Mouse (Mus musculus) liver (tissue): ENCODE measurements at regions not wholly inside any gene's neighbourhood (a gene's known extent, or its start where the extent isn't known, plus 50 kb on each side); places are given as distances from the start of the nearest gene placed in this dataset.
"Not testable (repeated sequence)": the region's sequence is repeated elsewhere in the genome, so short reads cannot be mapped to it uniquely, and the experiment has no call there.

ENCODE experiments used
- DNase-seq: peaks from one replicate; pipeline ENCODE4 v3.0.0-alpha.2; 2020; ENCODE audit warnings: mixed read lengths

DNA sequence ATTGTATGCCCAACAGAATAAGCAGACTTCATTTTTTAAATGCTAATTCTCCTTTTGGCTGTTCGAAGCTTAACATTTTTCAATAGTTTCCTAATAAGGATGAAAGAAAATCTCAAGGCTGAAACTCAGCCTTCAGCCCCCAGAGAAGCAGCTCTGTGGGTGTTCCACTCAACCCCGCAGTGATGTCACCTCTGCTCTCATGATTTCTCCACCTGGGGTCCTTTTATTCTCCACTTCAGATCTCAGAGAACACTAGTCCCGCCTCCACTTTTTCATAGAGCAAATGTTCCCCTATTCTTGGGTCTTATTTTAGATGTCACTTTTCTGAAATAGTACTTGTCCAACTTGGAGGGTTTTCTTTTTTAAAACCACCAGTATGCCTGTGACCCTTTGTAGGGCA lies 567.3 kb downstream of the Cntn3 start:
- DNase-seq, result no peak

DNA sequence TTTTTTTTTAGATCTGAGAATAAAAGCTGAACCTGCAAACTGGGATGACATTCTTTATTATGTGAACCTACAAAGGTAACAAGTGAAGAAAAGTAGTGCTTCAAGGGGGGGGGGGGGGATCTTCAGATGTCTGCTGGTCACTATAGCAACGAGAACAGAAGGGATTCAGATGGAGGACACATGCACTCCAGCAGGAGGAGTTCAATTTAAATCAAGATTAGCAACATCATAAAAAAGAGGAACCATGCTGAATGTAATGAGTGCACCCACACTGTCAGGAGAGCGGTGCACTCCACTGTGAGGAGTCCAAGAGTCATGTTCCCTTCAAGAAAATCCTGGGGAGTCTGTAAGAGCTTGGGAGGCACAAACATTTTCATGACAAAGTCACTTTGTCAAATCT lies 574.7 kb downstream of the Cntn3 start:
- no peak for DNase-seq

DNA sequence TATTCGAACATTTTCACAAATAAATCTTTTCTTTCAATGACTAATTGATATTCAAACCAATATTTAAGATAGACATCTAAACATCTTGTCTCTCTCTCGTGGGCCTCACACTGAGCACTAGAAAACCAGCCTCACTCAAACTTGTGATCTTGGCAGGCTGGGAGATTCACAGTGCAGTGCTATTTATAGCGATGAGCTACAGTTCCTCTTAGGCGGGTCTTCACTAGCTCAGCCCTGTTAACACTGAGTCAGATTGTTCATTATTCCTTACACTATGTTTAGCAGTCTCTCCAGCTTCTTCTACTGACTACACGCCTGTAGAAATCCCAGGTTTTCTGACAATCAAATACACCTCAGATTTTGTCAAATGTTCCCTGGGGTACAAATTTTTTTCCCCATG lies 575.3 kb downstream of the Cntn3 start:
- no peak for DNase-seq

DNA sequence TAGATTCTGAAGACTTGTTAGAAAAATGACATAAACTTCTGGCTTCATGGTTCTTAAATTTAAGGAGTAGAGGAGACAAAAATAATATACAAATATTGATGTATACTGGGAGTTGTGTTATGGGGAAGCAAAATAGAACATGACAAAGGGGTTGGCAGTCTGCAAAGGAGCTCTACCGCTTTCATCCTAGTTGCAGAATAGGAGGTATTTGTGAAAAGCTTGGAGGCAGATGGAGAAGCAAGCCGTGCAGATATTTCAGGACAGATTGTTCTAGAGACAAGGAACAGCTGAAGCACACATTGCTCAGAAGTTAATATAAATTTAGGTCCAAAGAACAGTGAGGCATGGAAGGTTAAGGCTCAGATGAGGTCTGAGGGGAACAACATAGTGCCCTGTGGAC lies 580.1 kb downstream of the Cntn3 start:
- no peak for DNase-seq

DNA sequence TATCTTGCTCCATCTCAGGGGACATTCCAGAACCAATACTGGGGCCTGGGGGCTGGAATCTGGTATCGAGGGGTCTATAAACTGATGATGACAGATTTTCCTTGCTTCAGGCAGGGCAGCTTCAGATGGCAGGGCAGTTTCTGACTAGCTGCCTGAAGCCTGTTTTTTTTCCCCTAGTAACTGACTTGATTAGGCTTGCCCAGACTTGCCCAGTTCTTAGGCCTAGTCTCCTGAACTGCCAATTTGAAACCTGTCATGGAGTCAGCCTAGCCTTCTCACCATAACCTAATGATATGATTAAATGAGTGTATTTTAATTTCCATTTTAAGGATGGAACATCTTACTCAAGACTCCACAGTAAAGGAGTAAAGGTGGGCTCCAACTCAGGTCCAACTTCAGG lies 591.2 kb downstream of the Cntn3 start:
- DNase-seq, result no peak

DNA sequence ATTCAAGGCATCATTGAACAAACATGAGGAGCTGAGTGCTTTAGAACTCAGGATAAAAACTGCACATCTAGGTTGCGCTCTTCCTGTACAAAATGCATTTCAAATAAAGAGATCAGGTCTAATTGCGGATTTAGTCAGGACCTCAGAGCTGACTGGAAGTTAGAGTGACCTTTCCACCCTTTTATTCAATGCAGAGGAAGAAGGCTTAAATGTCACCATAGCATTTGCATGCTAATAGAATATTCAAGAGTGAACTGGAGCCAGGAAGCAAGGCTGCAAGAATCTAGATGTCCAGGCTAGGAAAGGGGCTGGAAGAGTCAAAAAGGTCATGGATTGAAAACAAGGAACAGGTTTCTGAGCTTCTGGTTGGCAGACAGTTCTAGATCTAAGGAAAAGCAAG lies 593.7 kb downstream of the Cntn3 start:
- DNase-seq, result no peak

DNA sequence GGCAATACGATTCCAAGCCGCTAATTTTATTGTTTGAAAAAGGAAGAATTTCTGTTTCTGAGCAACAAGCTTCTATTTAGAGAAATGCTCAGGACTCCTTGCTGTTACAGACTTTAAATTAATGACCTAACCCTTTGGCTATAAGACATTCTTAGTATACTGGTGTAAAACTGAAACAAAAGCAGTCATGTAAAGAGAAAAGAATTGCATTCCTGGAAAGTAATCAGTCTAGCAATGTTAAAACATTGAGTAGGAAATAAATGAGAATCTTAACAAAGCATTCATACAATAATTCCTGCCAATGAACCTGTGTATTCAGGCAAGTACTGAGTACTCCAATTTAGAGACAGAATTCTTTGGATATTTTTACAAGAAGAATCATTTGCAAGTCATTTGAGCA lies 587.2 kb upstream of the Pdzrn3 start:
- no peak for DNase-seq

DNA sequence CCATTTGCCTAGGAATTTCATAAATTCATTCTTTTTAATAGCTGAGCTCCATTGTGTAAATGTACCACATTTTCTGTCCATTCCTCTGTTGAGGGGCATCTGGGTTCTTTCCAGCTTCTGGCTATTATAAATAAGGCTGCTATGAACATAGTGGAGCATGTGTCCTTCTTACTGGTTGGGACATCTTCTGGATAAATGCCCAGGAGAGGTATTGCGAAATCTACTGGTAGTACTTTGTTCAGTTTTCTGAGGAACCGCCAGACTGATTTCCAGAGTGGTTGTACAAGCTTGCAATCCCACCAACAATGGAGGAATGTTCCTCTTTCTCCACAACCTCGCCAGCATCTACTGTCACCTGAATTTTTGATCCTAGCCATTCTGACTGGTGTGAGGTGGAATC lies 583.8 kb upstream of the Pdzrn3 start:
- not testable (repeated sequence) for DNase-seq

DNA sequence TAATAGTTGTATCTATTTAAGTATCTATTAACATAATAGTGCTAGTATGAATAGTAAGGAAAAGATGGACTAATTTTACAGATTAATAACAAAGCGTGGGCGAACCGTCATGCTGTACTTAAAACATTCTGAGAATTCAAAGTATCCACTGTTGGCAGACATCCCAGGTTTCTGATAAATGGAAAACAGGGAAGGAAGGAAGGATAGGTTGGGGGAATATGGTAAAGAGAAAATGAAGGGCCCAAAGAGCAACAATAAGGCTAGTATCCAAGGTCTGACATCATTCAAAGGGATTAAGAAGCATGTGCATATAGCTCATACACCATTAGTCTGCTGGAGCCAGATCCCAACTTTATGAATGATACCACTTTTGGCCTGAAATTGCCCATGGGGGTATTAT lies 572.0 kb upstream of the Pdzrn3 start:
- DNase-seq, result no peak

DNA sequence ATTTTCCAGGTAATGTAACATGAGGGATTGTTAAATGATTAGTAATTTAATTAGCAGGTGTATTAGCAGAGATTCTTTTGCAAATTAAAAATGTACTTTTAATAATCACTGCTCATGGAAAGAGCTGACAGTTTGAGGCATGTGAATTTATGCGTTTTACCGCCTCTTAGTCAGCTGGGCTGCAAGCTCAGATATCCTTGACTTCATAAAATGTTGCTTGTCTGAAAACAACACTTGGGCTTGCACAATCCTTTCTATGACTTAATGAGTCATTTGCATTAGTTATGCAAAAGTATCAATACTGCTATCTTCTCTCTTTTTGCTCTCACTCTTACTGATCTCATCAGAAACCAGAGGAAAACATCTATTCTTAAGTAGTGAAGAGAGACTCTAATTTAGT lies 571.3 kb upstream of the Pdzrn3 start:
- DNase-seq, result no peak

DNA sequence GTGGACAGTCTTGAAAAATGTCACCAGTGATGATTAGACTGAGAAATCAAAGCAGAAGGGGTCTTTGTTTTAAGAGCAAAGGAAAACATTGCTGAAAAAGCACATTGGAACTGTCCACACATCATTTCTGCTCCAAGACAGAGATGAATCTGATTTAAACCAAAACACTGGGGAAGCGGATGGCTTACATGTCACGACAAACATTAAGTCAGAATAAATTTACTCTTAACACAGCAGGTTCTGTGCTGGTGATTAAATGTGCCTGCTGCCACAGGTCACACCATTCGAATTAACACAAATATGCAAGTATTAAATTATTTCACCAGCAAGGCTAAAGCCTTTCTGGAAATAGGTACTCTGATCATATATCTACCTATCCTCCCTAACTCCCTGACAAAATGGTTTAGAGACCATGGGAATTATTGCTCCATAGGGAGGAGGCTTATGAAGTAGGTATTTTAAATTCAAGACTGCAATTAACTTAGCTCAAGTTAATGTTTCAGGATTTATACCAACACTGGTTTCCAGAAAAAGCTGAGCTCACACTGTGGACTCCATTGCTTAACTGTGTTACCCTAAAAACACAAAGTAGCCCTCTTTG lies 562.7 kb upstream of the Pdzrn3 start:
- DNase-seq, result no peak

DNA sequence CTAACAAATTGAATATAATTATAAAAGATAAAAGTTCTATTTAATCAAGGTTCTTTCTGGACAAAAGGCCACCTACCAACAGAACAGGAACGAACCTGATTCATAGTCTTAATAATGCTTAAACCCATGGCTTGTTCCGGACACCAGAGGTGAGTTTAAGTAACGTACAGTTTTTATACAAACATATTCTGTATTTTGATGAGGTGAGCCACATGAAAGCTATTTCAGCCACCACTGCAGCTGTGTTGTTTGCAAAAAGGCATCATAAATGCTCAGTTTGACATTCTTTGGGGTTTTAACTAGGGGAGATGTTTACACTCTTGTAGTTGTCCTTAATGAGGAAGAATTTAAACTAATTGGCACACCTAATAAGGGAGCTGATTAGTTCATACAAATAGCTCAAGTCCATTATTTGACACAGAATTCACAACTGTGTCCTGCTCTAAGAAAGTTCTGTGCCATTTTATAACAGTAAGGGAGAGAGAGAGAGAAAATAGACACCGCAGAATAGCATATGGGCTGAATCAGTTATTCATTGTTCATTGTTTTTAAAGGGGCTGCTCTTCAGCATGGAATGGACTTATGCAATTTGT lies 560.8 kb upstream of the Pdzrn3 start:
- DNase-seq, result no peak

DNA sequence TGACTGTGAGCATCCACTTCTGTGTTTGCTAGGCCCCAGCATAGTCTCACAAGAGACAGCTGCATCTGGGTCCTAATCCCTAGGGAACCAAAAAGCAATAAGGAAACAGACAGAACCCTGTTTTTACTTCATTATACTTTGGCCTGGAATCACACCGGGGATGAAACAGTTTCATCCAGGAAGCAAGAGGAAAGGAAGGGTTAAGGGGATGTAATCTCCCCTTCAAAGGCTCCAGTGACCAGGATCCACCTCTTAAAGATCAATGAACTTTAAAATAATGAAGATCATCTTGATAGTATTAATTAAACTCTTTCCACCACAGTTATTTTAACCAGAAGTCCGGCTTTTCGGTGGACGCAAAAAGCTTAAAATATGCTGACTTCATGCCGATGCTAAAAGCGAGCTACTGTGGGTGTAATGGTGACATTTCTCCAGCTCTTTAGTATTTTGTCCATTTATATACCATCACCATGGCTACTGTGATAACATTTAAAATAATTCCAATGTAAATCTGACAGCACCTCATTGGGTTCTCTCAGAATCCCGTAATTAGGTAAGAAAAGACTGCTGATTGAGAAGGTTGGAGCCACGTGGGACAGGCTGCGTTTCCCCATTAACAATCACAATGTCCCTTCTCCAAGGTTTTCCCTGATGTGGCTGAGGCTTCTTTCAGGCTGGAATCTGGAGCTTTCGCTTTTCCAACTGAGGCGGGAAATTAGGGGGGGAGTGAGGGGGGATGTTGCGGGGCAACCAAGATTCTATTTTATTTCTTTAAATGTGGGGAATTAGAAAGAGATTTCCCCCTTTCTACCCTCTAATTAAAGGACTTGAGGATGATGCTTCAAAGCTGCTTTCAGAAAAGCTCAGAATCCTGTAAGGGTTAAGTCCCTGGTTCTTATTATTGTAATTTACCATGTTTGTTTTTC lies 560.0 kb upstream of the Pdzrn3 start:
- DNase-seq, result no peak

DNA sequence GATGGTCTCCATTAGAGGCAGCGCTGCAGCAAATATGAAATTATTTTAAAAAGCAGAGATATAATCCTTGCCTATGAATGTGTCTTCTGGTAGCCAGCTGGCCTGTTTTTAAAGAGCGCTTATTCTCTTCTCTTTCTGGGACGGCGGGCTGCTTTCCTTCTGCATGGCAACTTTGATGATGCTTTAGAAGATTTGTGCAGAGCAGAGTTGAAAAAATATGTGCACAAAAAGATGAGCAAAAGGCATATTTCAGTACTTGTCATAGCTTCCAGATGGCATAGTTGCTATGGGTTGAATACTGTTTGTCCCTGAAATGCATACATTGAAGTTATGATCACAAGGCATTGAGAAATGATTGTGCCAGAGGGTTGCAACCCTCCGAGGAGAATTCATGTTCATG lies 554.1 kb upstream of the Pdzrn3 start:
- DNase-seq, result no peak

DNA sequence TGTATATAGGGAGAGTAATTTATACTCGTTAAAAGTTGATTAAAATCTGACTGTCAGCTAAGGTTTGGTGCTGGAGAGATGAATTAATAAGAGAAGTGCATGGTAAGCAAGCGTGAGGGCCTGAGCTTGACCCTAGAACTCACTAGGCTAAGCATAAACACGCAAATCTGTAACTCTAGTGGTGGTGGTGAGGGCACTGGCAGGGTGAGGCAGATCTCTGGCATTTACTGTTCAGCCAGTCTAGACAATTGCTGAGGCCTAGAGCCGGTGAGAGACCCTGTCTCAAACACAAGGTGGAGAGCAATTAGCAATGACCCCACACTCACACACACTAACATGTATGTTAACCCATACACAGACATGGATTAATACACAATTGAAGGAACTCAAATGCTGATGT lies 544.0 kb upstream of the Pdzrn3 start:
- no peak for DNase-seq

DNA sequence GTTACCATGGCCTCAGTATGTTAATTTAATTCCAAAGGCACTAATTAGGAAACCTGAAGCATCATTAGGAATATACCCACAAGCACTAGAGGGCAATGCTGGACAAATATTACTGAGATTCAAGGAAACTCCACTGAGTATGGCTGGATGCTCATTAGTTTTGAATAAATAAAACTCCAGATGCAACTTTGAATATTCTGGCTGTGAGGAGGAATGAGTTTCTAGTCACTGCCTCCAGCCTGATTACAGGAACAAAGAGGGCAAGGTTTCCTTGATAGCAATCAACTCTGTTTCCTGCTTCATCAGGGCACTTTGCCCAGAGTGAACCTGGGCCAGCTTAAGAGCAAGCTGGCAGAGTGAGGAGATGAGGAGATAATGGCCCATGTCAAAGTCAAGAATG lies 543.5 kb upstream of the Pdzrn3 start:
- no peak for DNase-seq

DNA sequence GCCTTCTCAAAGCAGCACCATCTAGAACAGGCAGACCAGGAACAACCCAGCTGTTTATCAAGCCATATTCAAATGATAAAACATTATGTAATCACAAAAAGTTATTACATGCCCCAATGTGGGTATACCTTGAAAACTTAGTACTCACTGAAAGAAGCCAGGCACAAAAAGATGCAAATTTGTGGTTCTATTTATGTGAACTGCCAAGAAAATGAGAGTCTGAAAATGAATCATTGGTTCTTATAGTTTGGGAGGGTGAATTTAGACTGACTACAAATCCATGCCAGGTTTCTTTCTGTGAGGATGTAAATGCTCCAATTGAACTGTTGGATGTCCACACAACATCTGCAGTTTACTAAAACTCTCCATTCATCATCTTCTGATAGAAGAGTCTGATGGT lies 541.2 kb upstream of the Pdzrn3 start:
- DNase-seq, result no peak

DNA sequence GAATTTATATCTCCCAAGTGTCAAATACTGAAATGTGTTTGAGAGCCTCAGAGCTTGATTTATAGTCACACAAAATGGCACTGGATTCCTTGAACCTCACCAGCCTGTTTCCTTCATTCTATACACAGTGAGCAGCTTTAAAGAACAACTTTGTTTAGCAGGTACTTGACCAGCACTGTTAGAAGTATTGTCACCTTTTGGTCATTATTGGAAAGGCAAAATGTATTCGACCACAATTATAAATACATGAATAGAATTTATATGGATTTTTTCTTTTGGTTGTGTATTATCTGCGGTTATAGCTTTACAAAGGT lies 527.3 kb upstream of the Pdzrn3 start:
- no peak for DNase-seq

DNA sequence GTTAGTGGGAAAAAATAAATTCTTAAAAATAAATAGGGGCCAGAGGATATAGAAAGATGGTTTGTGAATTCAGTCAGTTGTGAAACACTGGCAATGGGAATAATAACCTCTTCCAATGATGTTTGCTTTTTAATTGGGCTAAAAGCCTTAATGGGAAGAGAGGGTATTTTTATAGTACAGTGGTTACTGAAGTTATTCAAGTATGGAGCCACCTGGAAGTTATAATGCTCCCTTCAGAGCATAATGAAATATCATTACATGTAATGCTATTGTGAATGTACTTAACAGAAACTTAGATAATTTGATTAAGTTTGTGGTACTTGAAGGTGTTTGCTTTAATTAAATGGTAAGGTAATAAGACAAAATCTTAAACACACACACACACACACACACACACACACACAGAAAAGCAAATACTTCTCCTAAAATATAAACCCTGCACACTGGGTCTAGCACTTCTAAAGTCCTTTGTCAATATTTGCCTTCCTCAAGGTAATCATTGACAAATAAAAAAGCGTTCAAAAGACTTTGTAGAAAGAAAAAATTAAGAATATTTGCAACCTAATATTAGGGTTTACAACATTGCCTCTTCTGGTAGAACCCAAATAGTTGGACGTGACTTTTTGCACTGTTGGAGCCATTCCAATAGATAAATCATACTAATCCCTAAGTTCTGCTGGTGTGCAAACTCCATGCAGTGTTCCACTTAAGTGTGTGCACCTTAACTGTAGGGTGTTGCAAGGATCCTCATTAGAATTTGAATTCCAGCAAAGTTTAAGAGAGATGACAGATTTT lies 526.7 kb upstream of the Pdzrn3 start:
- DNase-seq, result no peak

DNA sequence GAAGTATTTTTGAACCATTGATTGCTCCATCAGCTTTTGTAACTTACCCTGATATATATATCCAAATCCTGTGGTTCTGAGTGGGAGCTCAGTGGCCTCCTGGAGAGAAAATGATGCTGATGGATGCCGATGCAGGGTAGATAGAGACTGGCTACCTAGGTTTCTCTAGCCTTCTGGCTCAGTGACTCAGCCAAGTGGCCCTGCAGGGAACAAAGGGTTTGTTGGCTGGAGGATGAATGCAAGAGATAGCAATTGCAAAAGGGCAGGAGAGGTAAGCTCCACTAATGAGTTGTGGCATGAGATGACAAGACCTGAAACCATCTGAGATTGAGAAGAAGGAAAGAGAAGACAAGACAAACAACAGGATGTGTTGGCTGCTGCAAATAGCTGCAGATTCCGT lies 524.6 kb upstream of the Pdzrn3 start:
- no peak for DNase-seq

DNA sequence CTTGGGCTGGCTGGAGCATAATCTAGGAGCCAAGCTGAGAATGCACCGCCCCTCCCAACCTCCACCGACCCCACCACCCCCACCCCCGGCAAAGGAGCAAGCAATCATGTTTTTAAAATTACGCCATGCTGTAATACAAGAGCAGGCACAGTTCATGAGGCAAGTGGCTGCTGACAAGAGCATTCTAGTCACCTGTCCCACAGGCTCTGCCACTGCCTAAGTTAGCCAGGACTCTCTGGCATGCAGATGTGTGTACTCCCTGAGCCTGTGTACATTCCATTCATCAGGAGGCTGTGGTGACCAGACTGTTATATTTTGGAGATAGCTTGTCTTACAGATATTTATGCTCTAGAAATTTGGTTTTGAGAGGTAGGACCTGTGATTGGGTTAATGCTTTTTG lies 520.8 kb upstream of the Pdzrn3 start:
- no peak for DNase-seq

DNA sequence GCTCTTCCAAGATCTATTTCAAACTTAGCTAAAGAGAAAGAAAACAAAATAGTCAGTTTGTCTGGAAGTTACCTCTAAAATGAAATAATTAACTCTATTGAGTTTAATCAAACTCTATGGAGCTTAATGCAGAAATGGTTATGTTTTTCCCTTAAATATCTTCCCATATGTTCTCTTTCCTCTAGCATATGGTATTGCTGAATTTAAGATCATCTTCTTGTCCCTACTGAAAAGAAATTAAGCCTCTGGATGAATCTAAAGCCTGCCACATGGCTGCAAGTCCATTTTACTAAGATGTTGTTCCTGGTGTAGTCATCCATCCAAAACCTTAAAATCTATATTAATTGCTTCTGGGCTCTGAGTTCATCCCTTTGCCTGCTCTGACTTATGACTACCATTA lies 513.0 kb upstream of the Pdzrn3 start:
- no peak for DNase-seq

DNA sequence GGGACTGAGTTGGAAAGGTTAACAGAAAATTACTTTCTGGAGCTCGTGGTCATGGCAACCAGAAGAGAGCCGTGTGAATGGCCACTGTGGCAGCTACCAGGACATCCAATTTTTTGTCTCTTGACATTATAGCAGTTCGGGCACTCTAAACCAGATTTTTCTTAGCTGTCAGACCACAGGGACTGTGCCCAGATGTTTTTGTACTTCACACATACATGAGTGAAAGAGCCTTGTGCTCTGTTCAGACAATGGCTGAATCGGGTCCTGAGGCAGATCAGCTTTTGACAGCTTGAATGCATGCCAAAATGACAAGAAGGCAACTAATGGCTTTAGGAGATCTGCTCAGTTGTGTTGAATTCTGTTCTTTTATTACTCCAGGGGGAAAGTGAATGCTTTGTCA lies 505.2 kb upstream of the Pdzrn3 start:
- no peak for DNase-seq

DNA sequence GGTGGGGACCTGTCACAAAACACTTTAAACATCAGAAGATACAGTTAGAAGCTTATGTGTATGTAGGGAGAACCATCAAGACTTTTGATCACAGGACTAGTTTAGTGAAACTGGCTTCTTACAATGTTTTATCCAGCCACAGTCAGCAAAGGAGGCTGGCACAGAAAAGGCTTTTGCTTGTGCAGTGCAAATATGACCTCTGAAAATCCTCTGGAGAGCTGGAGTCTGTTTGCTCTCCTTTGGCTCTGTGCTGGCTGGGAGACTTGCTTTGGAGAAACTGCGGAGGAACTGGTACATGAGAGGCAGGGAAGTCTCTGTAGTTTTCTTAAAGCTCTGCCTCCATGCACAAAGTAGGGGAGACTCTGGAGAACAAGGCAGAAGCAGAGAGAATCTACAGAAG lies 497.2 kb upstream of the Pdzrn3 start:
- DNase-seq, result no peak
